Mouse (Mus musculus) heart, postnatal 0 days (tissue): ENCODE measurements around the gene Maml3. TPM values are rescaled to one million over a fixed set of nuclear protein-coding genes. Genes with fewer than 3 reads are reported as not detected.

Experiments used
- ATAC-seq: fragments of 200-750 bp; cut with Nextera tagmentation; 2 replicates; pipeline ENCODE4 v1.8.0; 2017; ENCODE audit warnings: low read depth, moderate number of reproducible peaks, moderate library complexity; ENCODE audit not compliant: insufficient read depth
- DNase-seq: peaks from one replicate; pipeline ENCODE4 v3.0.0-alpha.2; 2016; ENCODE audit warnings: low spot score
- H3K27ac ChIP-seq: fragments of 300-500 bp; sonication (generic); 2 replicates; pipeline ENCODE4 v1.5.1; 2014; ENCODE audit warnings: low read depth, mild to moderate bottlenecking
- H3K27me3 ChIP-seq: fragments of 300-500 bp; sonication (generic); 2 replicates; pipeline ENCODE4 v1.6.1; 2014; ENCODE audit warnings: low read length, mixed read lengths; ENCODE audit not compliant: control insufficient read depth, insufficient read depth
- H3K36me3 ChIP-seq: fragments of 300-500 bp; sonication (generic); replicated peaks from 2 replicates; pipeline ENCODE4 v1.6.1; 2014; ENCODE audit warnings: low read length, mixed read lengths; ENCODE audit not compliant: control insufficient read depth, insufficient read depth
- H3K4me1 ChIP-seq: fragments of 300-500 bp; sonication (generic); 2 replicates; pipeline ENCODE4 v1.6.1; 2014; ENCODE audit warnings: antibody characterized with exemption; ENCODE audit not compliant: control insufficient read depth, insufficient read depth
- H3K4me2 ChIP-seq: fragments of 300-500 bp; sonication (generic); 2 replicates; pipeline ENCODE4 v1.6.1; 2014; ENCODE audit warnings: low read depth, mild to moderate bottlenecking, low read length, moderate library complexity
- H3K4me3 ChIP-seq: fragments of 300-500 bp; sonication (generic); 2 replicates; pipeline ENCODE4 v1.5.1; 2014; ENCODE audit warnings: low read depth, low read length
- H3K9ac ChIP-seq: fragments of 300-500 bp; sonication (generic); replicated peaks from 2 replicates; pipeline ENCODE4 v1.6.1; 2014; ENCODE audit warnings: low read depth, low read length, mixed read lengths
- H3K9me3 ChIP-seq: fragments of 300-500 bp; sonication (generic); replicated peaks from 2 replicates; pipeline ENCODE4 v1.6.1; 2016; ENCODE audit warnings: low read length; ENCODE audit not compliant: control insufficient read depth
- CTCF ChIP-seq: IDR thresholded peaks from 2 replicates; pipeline ENCODE4 v1.5.1; 2016; ENCODE audit warnings: antibody characterized with exemption, control low read depth, low read depth
- EP300 ChIP-seq: IDR thresholded peaks from 2 replicates; pipeline ENCODE4 v1.6.1; 2016; ENCODE audit warnings: antibody characterized with exemption, low read depth
- WGBS: fragments of 180-500 bp; shearing (Covaris S2); extraction: QIAGEN DNeasy Blood & Tissue Kit; methylation state at CpG from one replicate; pipeline ENCODE4 v1.1.7; 2014; 5-methylcytosine and 5-hydroxymethylcytosine counted together
- polyA plus RNA-seq: library from polyadenylated mRNA; unstranded; fragments of >200 nt; fragmentation: Nextera tagmentation; extraction: Ambion mirVana; gene quantifications from 2 replicates; pipeline ENCODE4 v1.2.1, GENCODE M21; 2015
- total RNA-seq: library from RNA; depleted of rRNA; stranded (reverse); fragments of >200 nt; gene quantifications from 2 replicates; pipeline ENCODE4 v1.2.3, GENCODE M21; 2014; ENCODE audit warnings: low replicate concordance

Maml3 gene
- total and polyA plus RNA-seq, 2 experiments from 2014 or later, result 1.6 to 6.2 TPM

DNA sequence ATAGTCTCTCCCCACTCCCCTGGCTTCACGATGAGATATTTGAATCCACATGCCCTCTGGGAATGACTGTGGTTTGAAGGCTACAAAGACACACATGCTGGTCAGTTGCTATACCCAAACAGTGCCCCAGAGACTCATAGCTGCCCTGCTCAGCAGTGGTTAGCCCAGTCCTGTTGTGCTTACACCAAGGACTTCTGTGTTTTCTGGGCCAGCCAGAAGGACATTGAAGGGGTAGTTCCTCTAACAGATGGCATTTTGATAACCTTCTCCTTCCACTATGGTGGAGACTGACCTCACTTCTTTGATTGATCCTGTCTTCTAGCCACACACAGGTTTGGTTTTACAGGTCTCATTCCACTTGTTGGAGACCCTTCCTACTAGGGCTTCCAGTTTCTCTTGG, 189.5 kb downstream of the Maml3 start:
- Histone ChIP-seq H3K9ac (no peak overlapping the region), H3K27ac (peak overlapping the region; percentile 82), H3K9me3 (no peaks in the 10 kb centered on the region), H3K36me3 (no peaks in the 10 kb centered on the region), H3K4me3 (no peak overlapping the region), H3K4me2 (0 out of 2 replicates have a peak overlapping the region, but pooled peaks have one; percentile 32), H3K4me1 (peaks cover 32% of the 10 kb centered on the region), H3K27me3 (no peaks in the 10 kb centered on the region)
- TF ChIP-seq CTCF (no peak), EP300 (no peak)
- 52% methylated on average over 1 of the region's 1 CpGs for WGBS
- no peak for ATAC-seq
- DNase-seq, result no peak

DNA sequence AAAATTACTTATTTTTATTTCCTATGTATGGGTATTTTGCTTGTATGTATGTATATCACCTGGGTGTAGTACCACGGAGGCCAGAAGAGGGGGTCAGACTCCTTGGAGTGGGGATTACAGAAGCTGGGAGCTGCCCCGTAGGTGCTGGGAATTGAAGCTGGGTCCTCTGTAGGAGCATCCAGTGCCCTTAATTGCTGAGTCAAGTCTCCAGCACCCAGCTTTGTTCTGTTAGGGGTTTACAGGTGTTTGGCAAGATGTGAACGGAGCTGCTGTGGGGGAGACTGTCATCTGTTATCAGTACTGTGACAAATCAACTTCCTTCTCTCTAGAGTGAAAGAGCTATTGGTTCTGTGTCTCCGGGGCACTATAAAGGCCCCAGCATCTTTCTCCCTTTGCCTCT, 190.0 kb downstream of the Maml3 start:
- WGBS, result 66% methylated on average over 4 of the region's 4 CpGs
- no peak overlapping the region for H3K4me2 ChIP-seq
- TF ChIP-seq CTCF (no peak), EP300 (no peak)
- no peaks in the 10 kb centered on the region for H3K36me3 ChIP-seq
- H3K9me3 ChIP-seq, result no peaks in the 10 kb centered on the region
- H3K9ac ChIP-seq, result no peak overlapping the region
- no peak overlapping the region for H3K4me3 ChIP-seq
- H3K27ac ChIP-seq, result 0 out of 2 replicates have a peak overlapping the region, but pooled peaks have one; percentile 82
- H3K27me3 ChIP-seq, result no peaks in the 10 kb centered on the region
- H3K4me1 ChIP-seq, result peaks cover 32% of the 10 kb centered on the region
- no peak for ATAC-seq
- DNase-seq, result no peak

DNA sequence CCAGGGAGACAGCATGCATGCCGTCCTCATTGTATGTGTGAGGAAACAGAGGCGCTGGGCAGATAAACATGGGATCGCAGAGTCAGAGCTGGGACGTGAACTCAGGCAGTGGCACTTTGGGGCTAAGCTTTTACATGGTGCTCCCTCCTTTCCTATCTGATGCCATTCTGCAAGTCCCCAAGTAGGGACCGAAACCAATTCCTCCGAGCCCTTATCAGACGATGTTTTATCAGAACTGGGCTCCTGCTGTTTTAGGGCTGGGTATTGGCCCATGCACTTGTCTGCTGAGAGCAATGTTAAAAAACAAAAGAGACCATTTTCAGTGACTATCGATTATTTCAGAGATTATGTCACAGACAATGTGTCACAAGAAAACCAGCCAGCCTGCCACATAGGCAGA, 191.4 kb downstream of the Maml3 start:
- ATAC-seq, result no peak
- no peaks in the 10 kb centered on the region for H3K27me3 ChIP-seq
- H3K27ac ChIP-seq, result no peak overlapping the region
- WGBS, result 68% methylated on average over 8 of the region's 8 CpGs
- H3K4me1 ChIP-seq, result peaks cover 39% of the 10 kb centered on the region
- TF ChIP-seq CTCF, result no peak
- DNase-seq, result no peak
- no peak overlapping the region for H3K9ac ChIP-seq
- H3K4me3 ChIP-seq, result no peak overlapping the region
- no peak overlapping the region for H3K4me2 ChIP-seq
- no peaks in the 10 kb centered on the region for H3K36me3 ChIP-seq
- no peaks in the 10 kb centered on the region for H3K9me3 ChIP-seq

DNA sequence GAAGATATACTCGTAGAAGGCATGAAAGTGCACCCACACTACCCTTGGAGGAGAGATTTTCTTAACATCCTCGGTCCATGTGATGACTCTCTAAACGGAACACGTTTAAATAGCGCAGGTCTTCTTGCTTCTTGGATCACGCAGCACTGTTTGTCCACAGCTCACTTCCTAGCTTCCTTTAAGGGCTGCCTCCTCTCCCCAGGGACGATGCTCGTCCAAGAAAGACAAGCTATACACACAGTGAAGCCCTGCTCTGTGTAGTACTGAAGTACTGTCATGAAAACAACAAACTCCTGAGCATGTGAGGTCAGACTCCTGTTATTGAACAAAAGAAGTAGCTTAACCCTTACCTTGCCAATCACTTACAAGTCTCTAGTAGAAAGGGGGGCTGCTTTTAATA, 192.7 kb downstream of the Maml3 start:
- peaks cover 44% of the 10 kb centered on the region for H3K4me1 ChIP-seq
- TF ChIP-seq EP300 (no peak), CTCF (no peak)
- H3K9me3 ChIP-seq, result no peaks in the 10 kb centered on the region
- 40% methylated on average over 8 of the region's 8 CpGs for WGBS
- H3K27me3 ChIP-seq, result no peaks in the 10 kb centered on the region
- H3K4me2 ChIP-seq, result 0 out of 2 replicates have a peak overlapping the region, but pooled peaks have one; percentile 2
- ATAC-seq, result no peak
- H3K36me3 ChIP-seq, result no peaks in the 10 kb centered on the region
- H3K9ac ChIP-seq, result no peak overlapping the region
- H3K27ac ChIP-seq, result no peak overlapping the region
- no peak overlapping the region for H3K4me3 ChIP-seq
- peak; percentile 46 for DNase-seq

DNA sequence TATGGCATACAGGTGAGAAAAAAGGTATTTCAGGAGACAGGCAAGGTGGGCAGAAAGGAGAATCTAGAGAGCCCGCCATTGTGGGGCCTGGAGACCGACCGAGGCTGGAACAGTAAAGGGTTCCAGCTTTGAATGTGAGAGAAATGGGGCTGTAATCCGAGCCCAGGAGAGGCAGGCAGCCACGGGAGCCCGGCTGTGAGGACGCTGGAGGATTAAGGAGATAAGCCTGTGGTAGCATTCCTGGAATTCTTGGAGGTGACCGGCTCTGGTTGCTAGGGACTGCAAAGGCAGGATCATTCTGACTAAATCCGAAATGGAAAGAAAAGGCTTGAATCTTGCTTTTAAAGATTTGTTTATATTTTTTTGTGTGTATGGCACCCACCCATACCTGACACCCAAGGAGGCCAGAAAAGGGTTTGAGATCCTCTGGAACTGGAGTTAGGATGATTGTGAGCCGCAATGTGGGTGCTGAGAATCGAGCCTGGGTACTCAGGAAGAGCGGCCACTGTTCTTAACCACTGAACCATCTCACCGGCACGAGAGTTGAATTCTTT, 196.4 kb downstream of the Maml3 start:
- Histone ChIP-seq H3K27ac (peak overlapping the region; percentile 36; the same call in 1 of the 2 replicates), H3K9me3 (no peaks in the 10 kb centered on the region), H3K4me2 (peak overlapping the region; percentile 13; the same call in 1 of the 2 replicates), H3K9ac (no peak overlapping the region), H3K27me3 (no peaks in the 10 kb centered on the region), H3K36me3 (no peaks in the 10 kb centered on the region), H3K4me3 (no peak overlapping the region), H3K4me1 (peaks cover 32% of the 10 kb centered on the region)
- TF ChIP-seq CTCF (no peak), EP300 (no peak)
- 29% methylated on average over 14 of the region's 14 CpGs for WGBS
- DNase-seq (no peak), ATAC-seq (peak; percentile 62; the same call in 1 of the 2 replicates)
